Mouse (Mus musculus) frontal cortex, postnatal 14 days (tissue): ENCODE data around the gene Olfr996.
"Not testable (repeated sequence)": the region's sequence is repeated elsewhere in the genome, so short reads cannot be mapped to it uniquely, and the experiment has no call there.

Source experiments
- DNase-seq, 2 experiments: peaks; one replicate each; pipeline ENCODE4 v3.0.0; 2022; ENCODE audit warnings: low spot score in 2 of 2

Gene Olfr996

GRCm38 (mm10) chr2:85578915-85579314 is at the start of gene Olfr996:
Olfr996 (plus strand) TSS chr2:85579215.
- no peak for DNase-seq

GRCm38 (mm10) chr2:85532082-85532778 is 46.8 kb upstream of the Olfr996 start:
- DNase-seq: no peak

GRCm38 (mm10) chr2:85533934-85534333 is 45.1 kb upstream of the Olfr996 start:
- DNase-seq: no peak

GRCm38 (mm10) chr2:85554806-85555205 is 24.2 kb upstream of the Olfr996 start:
- no peak for DNase-seq

GRCm38 (mm10) chr2:85560226-85560625 is 18.8 kb upstream of the Olfr996 start:
- DNase-seq: no peak

GRCm38 (mm10) chr2:85561187-85561586 is 17.8 kb upstream of the Olfr996 start:
- peak in 1 of 2 experiments; percentile 18 for DNase-seq

- not testable (repeated sequence) for DNase-seq
These were observed 9.6 kb downstream of the Olfr996 start, which contains the start of gene Olfr998 for GRCm38 (mm10) chr2:85588648-85589047. Olfr998 (plus strand) TSS chr2:85588948.

GRCm38 (mm10) chr2:85611803-85612202 is 32.8 kb downstream of the Olfr996 start, which contains the start of gene Olfr1000:
Olfr1000 (minus strand) TSS chr2:85611903.
- DNase-seq: no peak
